Mouse (Mus musculus): ENCODE data around the gene Fsip1. TPM values are rescaled to one million over a fixed set of nuclear protein-coding genes. Genes with fewer than 3 reads are reported as not detected.

Fsip1 gene
- total RNA-seq, 2 experiments from 2014 or later, result not detected

DNA sequence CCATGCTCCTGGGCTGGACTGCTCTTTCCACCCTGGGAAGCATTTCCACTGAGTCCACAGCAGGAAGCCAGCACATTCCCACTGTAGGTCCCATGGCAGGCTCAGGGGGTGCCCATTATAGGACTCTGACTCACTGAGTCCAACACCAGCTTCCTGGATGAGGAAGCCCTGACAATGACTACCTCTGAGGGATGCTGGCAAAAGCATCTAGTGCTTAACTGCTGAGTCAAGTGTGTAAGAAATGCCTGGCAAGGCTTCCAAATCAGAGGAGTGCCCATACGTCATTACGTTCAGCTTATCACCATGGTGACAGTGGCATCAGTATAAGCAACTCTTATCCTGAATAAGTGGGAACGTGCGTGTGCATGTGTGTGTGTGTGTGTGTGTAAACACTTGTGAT lies 30.9 kb upstream of the Fsip1 start:
- intact Hi-C loops (cut with DNase I), result no loop called here
- no peak for TF ChIP-seq CTCF (IDR thresholded peaks at IDR 0.05)
- DNase-seq, result no peak
- Histone ChIP-seq H3K4me3 (no peak overlapping the region), H3K27ac (no peak overlapping the region)

DNA sequence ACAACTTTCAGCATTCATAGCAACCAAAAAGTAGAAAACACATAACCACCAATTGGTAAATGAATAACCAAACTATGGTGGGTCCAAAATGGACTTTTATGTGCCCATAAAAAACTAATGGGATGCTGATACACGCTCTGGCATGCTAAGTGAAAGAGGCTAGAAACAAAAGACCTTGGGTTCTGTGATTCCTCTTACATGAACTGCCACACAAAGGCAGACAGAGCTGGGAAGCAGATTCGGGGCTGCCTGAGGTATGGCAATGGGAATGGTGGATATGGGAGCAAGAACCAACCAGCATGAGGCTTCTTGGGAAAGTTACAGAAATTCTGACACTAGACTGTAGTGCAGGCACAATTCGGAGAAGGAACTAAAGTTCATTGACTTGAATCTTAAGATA lies 25.7 kb upstream of the Fsip1 start:
- Histone ChIP-seq H3K4me3 (no peak overlapping the region), H3K27ac (no peak overlapping the region)
- intact Hi-C loops (cut with DNase I), result no loop called here
- no peak for DNase-seq
- TF ChIP-seq CTCF (IDR thresholded peaks at IDR 0.05), result no peak

GRCm38 (mm10) chr2:118278249-118278648 lies 21.5 kb upstream of the Fsip1 start:
- intact Hi-C loops (cut with DNase I), result no loop called here
- Histone ChIP-seq H3K27ac (no peak overlapping the region), H3K4me3 (no peak overlapping the region)
- DNase-seq, result no peak
- TF ChIP-seq CTCF (IDR thresholded peaks at IDR 0.05), result no peak

GRCm38 (mm10) chr2:118271606-118272005 lies 14.8 kb upstream of the Fsip1 start:
- intact Hi-C loops (cut with DNase I), result no loop called here
- TF ChIP-seq CTCF (IDR thresholded peaks at IDR 0.05), result no peak
- Histone ChIP-seq H3K27ac (no peak overlapping the region), H3K4me3 (no peak overlapping the region)
- no peak for DNase-seq

DNA sequence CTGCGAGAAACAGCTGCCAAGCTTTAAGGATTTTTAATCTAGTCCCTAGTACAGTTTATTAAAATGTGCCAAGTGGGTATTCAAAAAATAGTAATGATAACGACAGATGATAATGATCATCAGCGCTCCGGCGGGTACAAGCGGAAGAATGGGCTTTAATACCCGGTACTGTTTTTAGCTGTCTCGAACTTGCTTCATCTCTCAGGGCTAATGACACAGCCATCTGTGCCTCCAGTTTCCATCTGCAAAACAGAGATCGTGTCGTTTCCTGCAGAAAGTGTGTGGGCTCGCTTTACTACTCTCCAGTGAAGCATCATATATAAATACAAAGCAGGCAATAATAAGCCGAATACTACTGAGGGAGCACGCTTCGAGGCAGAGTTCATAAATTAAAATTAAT lies 13.4 kb upstream of the Fsip1 start:
- intact Hi-C loops (cut with DNase I), result no loop called here
- no peak for DNase-seq
- TF ChIP-seq CTCF (IDR thresholded peaks at IDR 0.05), result no peak

DNA sequence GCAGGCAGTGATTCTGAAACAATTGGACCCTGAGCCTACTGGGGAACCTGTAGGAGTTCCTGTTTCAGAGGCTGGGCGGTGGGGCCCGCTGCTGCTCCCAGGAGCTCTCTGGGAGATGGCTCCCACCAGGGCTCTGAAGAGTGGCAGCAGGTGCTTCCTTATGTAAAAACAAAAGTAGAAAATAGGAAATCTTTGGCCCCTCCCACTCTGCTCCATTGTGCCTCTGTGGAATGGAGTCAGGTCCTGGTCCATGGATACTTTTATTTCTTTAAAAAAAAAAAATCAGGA lies 7.1 kb upstream of the Fsip1 start:
- Histone ChIP-seq H3K4me3 (no peak overlapping the region), H3K27ac (no peak overlapping the region)
- no peak for DNase-seq
- intact Hi-C loops (cut with DNase I), result loop anchor here (1.0 to 2.0 kb wide), 2 partner anchors 73 to 167 kb away; no protein-coding TSS in a partner anchor
- no peak for TF ChIP-seq CTCF (IDR thresholded peaks at IDR 0.05)

More for the DNA sequence above, 13.4 kb upstream of the Fsip1 start:
- H3K27ac ChIP-seq, result no peak overlapping the region
- no peak overlapping the region for H3K4me3 ChIP-seq

- peak; percentile 80 for TF ChIP-seq CTCF (IDR thresholded peaks at IDR 0.05)
- no peak overlapping the region for H3K27ac ChIP-seq
- H3K4me3 ChIP-seq, result no peak overlapping the region
- intact Hi-C loops (cut with DNase I), result loop anchor here (1.0 to 2.0 kb wide), 2 partner anchors 73 to 168 kb away; no protein-coding TSS in a partner anchor
- no peak for DNase-seq
Observed at GRCm38 (mm10) chr2:118263151-118263913, 6.6 kb upstream of the Fsip1 start.

DNA sequence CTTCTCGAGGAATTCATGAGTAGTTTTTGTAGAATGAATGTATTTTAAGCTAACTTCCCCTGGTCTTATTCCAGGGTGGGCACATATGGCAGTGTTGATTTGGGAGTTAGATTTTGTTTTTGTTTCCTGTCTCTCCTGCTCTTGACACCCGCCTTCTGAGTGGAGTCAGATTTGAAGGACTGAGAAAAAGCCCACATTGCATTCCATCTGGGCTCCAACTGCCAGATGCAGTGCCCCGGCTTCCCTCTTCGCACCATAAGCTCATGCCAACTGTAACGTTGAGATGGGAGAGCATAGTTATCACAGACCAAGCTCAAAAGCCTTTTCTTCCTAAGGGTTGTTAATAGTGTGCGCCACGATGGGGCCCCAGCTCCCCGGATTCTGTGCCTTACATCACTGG lies 5.9 kb upstream of the Fsip1 start:
- DNase-seq, result no peak
- no peak overlapping the region for H3K4me3 ChIP-seq
- intact Hi-C loops (cut with DNase I), result loop anchor here (1.0 to 2.0 kb wide), 2 partner anchors 74 to 169 kb away; no protein-coding TSS in a partner anchor
- no peak overlapping the region for H3K27ac ChIP-seq
- no peak for TF ChIP-seq CTCF (IDR thresholded peaks at IDR 0.05)

DNA sequence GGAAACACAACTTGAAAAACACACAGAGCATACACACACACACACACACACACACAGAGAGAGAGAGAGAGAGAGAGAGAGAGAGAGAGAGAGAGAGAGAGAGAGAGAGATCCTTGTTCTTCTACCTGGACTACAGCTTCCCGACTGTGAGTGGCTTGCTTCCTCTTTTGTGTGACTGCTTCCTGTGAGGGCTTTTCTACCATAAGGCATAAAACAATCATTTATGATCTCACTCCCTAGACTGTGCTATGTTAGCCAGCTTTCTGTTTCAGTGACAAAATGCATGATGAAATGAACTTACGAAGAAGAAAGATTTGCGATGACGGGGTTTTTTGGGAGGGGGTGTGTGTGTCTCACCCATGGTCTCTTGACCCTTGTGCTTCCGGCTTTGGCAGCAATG lies 3.0 kb upstream of the Fsip1 start:
- intact Hi-C loops (cut with DNase I), result no loop called here
- DNase-seq, result no peak
- no peak overlapping the region for H3K27ac ChIP-seq
- TF ChIP-seq CTCF (IDR thresholded peaks at IDR 0.05), result no peak
- H3K4me3 ChIP-seq, result no peak overlapping the region

GRCm38 (mm10) chr2:118257094-118257493 lies 328 bp upstream of the Fsip1 start:
- Histone ChIP-seq H3K4me3 (peak overlapping the region; percentile 77), H3K27ac (no peak overlapping the region)
- TF ChIP-seq CTCF (IDR thresholded peaks at IDR 0.05), result no peak
- intact Hi-C loops (cut with DNase I), result no loop called here
- no peak for DNase-seq

DNA sequence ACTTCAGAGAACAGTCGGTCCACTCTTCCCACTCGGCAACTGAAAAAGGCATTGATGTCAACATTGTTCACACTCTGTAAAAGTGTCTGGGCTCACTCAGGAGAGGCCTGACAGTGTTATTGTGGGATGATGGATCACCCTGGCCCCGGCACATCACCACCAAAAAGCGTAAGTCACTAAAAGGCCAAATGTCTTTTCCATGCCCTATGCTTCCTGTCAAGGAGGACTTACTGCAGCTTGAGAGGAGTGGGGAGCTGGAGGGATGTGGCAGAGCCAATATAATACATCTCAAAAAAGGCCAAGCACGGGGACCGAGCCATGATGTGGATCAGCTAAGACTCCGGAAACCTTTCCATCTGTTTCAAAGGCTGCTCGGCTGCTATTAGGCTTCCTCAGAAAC lies 2.2 kb downstream of the Fsip1 start:
- DNase-seq, result no peak
- Histone ChIP-seq H3K27ac (no peak overlapping the region), H3K4me3 (no peak overlapping the region)
- intact Hi-C loops (cut with DNase I), result no loop called here
- TF ChIP-seq CTCF (IDR thresholded peaks at IDR 0.05), result no peak

GRCm38 (mm10) chr2:118248966-118249365 lies 7.8 kb downstream of the Fsip1 start:
- intact Hi-C loops (cut with DNase I), result no loop called here
- no peak for TF ChIP-seq CTCF (IDR thresholded peaks at IDR 0.05)
- H3K27ac ChIP-seq, result no peak overlapping the region
- no peak for DNase-seq
- H3K4me3 ChIP-seq, result no peak overlapping the region

- intact Hi-C loops (cut with DNase I), result no loop called here
Observed at GRCm38 (mm10) chr2:118248016-118248415, 8.8 kb downstream of the Fsip1 start.

DNA sequence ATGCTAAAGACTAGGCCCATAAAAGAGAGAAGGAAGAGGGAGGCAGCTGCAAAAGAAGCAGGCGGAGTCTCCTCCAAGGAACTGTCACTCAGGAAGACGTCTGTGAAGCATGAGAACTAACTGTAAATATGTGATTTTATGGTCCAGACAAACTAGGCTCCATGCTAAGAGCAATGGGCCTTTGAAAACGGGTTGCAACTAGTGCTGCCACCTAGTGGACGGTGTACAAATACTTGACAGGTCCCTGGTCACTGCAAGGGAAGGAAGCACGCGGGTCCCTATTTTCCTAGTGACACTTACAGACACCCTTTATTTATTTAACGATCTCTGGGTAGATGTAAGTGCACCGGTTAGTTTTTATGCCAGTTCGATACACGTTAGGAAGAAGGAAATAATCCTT lies 10.9 kb downstream of the Fsip1 start:
- peak; percentile 71 for DNase-seq
- intact Hi-C loops (cut with DNase I), result no loop called here
- TF ChIP-seq CTCF (IDR thresholded peaks at IDR 0.05), result peak; percentile 87
- Histone ChIP-seq H3K4me3 (no peak overlapping the region), H3K27ac (no peak overlapping the region)

More at GRCm38 (mm10) chr2:118248016-118248415, 8.8 kb downstream of the Fsip1 start:
- no peak overlapping the region for H3K4me3 ChIP-seq
- DNase-seq, result no peak
- no peak overlapping the region for H3K27ac ChIP-seq
- no peak for TF ChIP-seq CTCF (IDR thresholded peaks at IDR 0.05)
